Mouse (Mus musculus): ENCODE data around the gene Calhm6.

DNA sequence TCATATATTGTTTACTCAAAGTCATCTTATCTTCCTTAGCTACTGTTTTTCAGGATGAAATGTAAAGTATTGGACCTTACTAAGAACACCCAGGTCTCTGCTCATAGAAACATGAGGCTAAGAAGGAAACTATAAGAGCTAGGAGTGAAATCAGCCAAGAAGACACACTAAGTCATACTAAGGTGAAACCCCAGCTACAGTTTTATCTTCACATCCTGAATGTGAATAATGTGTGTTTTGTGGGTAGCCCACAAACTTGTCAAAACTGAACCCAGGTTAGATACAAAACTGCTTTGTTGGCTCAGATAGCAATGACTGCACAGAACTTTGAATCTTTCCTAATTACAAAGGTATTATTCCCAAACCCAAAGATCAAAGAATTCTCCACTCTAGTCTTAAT is 10.0 kb downstream of the Calhm6 start:
- TF ChIP-seq CTCF (IDR thresholded peaks at IDR 0.05) (no peak), EP300 (IDR thresholded peaks at IDR 0.05) (no peak)
